Mouse (Mus musculus): Measurements from ENCODE around the gene Tmem160. TPM values are rescaled to one million over a fixed set of nuclear protein-coding genes. Genes with fewer than 3 reads are reported as not detected.

Tmem160 gene
- 62.8 and 69.6 TPM in 2 replicates for polyA plus RNA-seq (2012; rRNA removed)

GRCm38 (mm10) chr7:16452587-16453073 lies at the start of gene Tmem160:
Gene Tmem160 (plus strand): TSS chr7:16452779.

DNA sequence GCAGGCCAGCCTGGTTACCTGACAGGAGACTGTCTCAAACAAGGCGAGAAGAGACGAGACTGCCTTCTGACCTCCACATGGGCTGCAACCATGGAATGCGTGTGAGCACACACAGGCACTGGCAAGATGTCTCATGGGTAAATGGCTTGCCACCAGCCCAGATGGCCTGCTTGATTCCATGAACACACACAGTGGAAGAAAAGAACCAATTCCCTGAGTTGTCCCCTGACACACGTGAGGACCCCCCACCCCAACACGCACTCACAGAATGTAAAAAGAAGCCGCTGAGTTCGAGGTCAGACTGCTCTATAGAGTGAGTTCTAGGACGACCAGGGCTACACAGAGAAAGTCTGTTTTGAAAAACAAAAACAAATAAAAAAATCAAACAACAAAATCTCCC lies 25.0 kb downstream of the Tmem160 start, which contains the start of gene Npas1:
Gene Npas1, minus strand, starts transcription at position 101 of the 400 bp plus-strand sequence.

Other genes with a start within 250 kb of the Tmem160 start
- gene Dhx34, start 230.7 kb upstream of the Tmem160 start, polyA plus RNA-seq (2012; rRNA removed), result 12.0 and 12.1 TPM in 2 replicates
- 0.09 and 0.12 TPM in 2 replicates for gene C5ar2, start 208.6 kb upstream of the Tmem160 start, polyA plus RNA-seq (2012; rRNA removed)
- gene C5ar1, start 193.2 kb upstream of the Tmem160 start, polyA plus RNA-seq (2012; rRNA removed), result 0.74 and 1.6 TPM in 2 replicates
- gene Inafm1, start 179.2 kb upstream of the Tmem160 start, polyA plus RNA-seq (2012; rRNA removed), result 53.8 and 57.4 TPM in 2 replicates
- 40.8 and 46.5 TPM in 2 replicates for gene Ccdc9, start 166.0 kb upstream of the Tmem160 start, polyA plus RNA-seq (2012; rRNA removed)
- 38.4 and 42.7 TPM in 2 replicates for gene Bbc3, start 144.4 kb upstream of the Tmem160 start, polyA plus RNA-seq (2012; rRNA removed)
- 156 and 162 TPM in 2 replicates for gene Sae1, start 65.0 kb upstream of the Tmem160 start, polyA plus RNA-seq (2012; rRNA removed)
- 42.4 and 44.3 TPM in 2 replicates for gene Zc3h4, start 51.9 kb upstream of the Tmem160 start, polyA plus RNA-seq (2012; rRNA removed)
- 12.0 and 16.5 TPM in 2 replicates for gene Npas1, start 24.9 kb downstream of the Tmem160 start, polyA plus RNA-seq (2012; rRNA removed)
- 53.8 and 55.0 TPM in 2 replicates for gene Arhgap35, start 162.2 kb downstream of the Tmem160 start, polyA plus RNA-seq (2012; rRNA removed)
- 0.05 TPM in 1 of 2 replicates, not detected in the other for gene Ceacam15, start 222.9 kb downstream of the Tmem160 start, polyA plus RNA-seq (2012; rRNA removed)